Mouse (Mus musculus): Measurements from ENCODE around the gene Plvap.

Plvap gene

DNA sequence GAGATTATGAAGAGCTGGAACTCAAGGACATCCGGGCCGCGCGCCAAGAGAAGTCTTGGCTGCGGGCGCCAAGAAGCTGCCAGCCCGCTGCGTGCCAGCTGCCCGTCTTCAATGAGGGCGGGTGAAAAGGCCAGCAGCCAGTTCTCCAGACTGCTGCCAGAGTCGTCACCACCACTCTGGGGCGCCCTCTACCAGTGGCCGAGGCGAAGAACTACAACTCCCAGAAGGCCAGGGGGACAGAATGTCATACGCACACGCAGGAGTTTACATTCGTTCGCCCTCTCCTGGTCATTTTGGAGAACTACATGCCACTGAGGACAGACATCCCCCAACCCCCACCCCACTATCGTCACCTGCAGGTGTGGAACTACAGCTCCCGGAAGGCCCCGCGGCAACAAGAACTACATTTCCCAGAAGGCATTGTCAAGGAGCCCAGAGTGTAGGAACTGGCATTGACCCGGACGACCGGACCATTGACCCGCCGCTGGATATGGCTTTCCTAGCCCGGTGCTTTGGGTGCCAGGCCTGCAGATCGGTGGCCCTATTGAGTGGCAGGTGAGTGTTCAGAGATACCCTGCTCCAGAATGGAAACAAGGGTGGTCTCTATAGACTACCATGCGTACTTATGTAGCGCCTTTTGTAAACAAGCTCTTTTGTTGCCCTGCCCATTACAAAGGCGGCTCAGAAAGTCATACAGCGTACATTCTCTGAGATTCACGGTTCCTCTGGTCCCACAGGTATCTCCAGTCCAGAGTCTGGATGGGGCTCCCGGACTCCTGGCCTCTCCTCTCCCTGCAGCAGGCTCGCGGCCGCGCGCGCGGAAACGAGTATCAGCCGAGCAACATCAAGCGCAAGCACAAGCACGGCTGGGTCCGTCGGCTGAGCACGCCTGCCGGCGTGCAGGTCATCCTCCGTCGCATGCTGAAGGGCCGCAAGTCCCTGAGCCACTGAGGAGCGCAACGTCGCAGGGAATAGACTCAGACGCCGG lies 46.7 kb downstream of the Plvap start, which contains the start of gene Mrpl34:
Gene Mrpl34, plus strand, starts transcription at position 447 of the 988 bp plus-strand sequence.
- peak; percentile 97 for DNase-seq

DNA sequence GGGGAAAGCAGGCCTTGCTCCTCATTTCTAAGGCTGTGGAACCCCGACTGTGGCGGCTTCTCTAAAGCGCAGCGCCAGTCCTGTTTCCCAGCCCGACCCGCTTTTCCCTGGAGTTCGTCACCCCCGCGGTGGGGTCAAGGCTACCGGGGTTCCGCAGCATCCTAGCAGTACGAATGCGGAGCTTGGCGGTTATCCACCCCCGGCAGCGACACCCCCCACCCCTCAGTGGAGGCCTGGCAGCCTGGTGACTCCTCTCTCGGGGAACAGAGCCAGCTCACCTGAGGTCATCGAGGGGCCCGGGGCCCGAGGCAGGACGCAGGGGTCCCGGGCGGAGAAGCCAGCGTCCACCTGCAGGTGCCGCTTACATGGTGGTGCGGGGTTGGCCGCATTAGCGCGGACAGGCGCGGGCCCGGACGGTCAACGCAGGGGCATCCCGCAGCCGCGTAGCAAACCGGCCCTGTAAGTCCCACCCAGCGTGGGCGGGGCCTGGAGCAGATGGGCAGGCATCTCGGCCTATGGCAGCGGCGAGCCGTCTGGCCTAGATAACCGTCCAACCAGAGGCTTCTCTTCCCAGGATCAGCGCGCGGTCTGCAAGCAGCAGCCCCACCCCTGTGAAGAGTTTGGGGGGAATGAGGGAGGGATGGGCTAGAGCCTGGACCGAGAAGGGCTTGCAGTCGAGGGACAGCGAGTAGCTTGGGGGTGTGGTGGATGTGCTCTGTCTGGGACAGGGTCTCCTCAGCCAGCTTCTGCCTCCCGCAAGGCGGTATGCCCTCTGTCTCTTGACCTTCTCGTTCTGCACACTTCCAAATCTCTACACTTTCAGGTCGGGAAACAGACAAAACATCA lies 48.1 kb downstream of the Plvap start, which contains the start of gene Abhd8:
Gene Abhd8, minus strand, starts transcription at position 468 of the 846 bp plus-strand sequence.
- peak; percentile 98 for DNase-seq

DNA sequence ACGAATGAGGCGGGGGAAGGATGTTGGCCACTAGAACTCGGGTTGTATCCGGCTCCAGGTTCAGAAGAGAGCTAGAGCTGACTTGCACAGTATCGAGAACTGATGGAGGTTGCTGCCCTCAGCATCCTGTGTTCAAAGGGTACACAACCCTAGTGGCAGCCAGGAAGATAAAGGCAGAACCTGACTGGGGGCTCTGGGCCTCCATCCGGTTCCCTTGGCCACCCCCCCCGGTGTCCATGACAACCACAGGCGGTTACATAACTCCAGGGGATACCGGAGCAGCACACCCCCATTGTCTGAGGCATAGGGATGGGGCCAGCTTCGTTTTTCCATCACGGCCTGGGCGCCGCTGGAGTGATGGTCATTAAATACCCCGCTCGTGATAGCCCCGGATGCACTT lies 48.8 kb downstream of the Plvap start:
- peak; percentile 67 for DNase-seq

DNA sequence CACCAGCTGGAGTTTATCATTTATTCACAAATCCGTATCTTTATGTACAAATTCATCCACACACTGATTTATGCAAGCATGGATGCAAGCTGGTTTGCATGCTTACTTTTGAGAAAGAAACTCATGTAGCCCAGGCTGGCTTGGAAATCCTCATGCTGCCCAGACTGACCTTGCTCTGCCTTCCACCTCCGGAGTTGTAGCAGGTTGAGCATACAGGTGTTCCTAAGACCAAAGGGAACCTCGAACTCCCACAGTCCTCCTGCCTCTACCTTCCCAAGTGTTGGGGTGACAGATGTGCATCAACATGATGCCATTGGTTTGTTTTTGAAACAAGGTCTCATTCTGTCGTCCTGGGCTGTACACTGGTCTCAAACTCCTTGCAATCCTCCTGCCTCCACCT lies 49.4 kb downstream of the Plvap start:
- DNase-seq: no peak

DNA sequence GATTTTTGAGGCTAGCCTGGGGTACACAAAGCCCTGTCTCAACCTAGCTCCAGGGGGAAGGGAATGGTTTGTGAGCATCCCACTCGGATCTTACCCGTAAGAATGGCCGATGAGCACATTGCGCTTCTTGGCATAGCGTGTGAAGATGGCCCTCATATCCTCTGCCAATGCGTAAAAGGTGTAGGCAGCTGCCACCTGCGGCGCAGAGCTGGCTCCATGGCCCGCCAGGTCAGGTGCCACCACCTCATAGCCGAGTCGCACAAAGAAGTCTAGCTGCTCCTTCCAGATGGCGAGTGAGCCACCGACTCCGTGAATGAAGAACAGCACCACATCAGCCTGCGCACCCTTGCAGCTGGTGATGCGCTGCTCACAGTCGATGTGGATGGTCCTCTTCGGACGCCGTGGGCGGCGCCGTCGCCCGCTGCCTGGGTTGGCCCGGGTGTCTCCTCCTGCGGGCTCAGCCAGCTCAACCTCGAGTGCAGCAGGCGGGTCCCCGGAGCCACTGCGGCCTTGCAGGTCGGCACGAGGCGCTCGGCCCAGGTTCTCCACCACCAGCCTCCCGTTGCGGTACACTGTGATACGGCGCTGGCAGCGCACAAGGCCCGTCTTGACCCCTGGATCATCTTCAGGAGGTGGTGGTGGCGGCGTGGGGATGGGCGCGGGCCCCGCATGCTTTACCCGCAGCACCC lies 50.3 kb downstream of the Plvap start:
- DNase-seq: no peak

- no peak for DNase-seq
These were observed 50.8 kb downstream of the Plvap start for GRCm38 (mm10) chr8:71460716-71461115.

GRCm38 (mm10) chr8:71457659-71458270 lies 53.8 kb downstream of the Plvap start:
- DNase-seq: no peak

- no peak for DNase-seq
These were observed 54.6 kb downstream of the Plvap start for GRCm38 (mm10) chr8:71456906-71457305.

- DNase-seq: no peak
These were observed 56.9 kb downstream of the Plvap start for GRCm38 (mm10) chr8:71454668-71455067.

DNA sequence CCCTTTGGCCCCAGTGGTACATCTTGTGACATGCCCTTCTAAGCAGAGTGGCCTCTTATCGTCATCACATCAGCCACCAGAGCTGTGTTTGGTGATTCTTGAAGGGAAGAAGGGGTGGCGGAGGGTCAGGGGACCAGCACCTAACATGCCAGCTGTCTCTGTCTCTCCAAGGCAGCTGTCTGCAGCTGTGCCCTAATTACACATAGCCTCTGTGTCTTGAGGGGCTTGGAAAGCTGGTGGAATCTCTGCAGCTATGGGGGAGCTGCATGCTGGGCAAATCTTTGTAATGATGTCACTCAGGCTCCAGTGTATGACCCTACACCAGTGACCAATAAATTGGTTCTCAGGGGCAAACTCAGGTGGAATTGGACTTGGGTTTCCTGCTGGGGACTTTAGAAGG lies 58.9 kb downstream of the Plvap start:
- DNase-seq: no peak

DNA sequence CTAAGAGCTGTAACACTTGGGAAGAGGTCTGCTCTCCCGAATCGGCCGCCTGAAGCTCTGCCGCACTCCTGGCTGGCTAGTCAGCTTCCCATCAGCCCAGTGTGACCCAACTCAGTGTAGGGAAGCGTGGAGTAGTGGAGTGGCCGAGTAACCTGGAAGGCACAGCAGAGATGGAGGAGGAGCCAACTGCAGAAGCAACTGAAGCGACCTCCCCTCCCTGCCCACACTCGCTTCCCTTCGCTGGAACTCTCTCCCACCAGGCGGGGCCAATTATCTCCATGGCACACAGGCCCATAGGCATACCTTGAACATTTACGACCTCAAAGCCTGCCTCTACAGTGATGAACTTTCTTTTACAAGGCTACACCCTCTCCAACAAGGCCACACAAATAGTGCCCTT lies 59.8 kb downstream of the Plvap start:
- no peak for DNase-seq

DNA sequence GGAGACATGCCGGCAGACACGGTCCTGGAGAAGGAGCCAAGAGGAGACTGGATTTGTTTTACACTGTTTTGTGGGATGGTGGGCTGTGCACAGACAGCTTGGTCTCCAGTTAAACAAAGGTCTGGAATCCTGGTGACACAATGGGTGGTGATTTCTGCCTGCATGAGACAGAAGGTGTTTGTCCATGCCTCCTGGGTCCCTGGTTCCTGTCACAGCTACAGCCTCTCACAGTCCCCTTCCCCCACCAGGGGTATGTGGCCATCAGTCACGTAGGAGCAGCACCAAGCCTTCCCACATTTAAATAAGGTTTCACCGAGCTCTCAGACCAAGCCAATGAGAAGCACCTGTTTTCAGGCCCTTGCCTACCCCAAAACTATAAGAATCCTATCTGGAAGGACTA lies 60.2 kb downstream of the Plvap start:
- DNase-seq: no peak

Data from kidney, postnatal 10 days (tissue).